In genomic region chr7:82119266-82119665, GRCm38 (mm10) we compare ENCODE assay signal across 8 mouse cellular contexts. TPM values are rescaled to one million over a fixed set of nuclear protein-coding genes. Genes with fewer than 3 reads are reported as not detected.
DNase-seq lines count a peak whose midpoint lies in the region; ATAC-seq lines count a peak whose summit lies in the region.

No protein-coding gene starts in this region.

- no peak overlapping the region for H3K4me2 ChIP-seq in liver, embryonic 12.5 days
- no peak overlapping the region for H3K4me2 ChIP-seq in stomach, embryonic 15.5 days

- ATAC-seq in liver, embryonic 12.5 days = no peak
- peak; percentile 50; the same call in 1 of the 2 replicates for ATAC-seq in stomach, embryonic 15.5 days (ENCODE audit: insufficient read depth, low FRiP score, low read depth)

- H3K4me3 ChIP-seq in liver, embryonic 12.5 days = no peak overlapping the region
- H3K4me3 ChIP-seq in limb, embryonic 10.5 days = no peak overlapping the region
- H3K4me3 ChIP-seq in stomach, embryonic 15.5 days (replicated peaks) = no peak overlapping the region

- peak; percentile 63 for DNase-seq in liver
- DNase-seq in cerebellum, postnatal 4 days (ENCODE audit: low spot score in 2 of 2) = peak; percentile 76 to 85
- peak; percentile 36 to 40 for DNase-seq in gastrocnemius, adult 8-10 months (ENCODE audit: low spot score in 2 of 2)
- peak; percentile 79 for DNase-seq in kidney, adult 9 months
- DNase-seq in limb, embryonic 10.5 days (ENCODE audit: low spot score) = peak; percentile 80
- peak; percentile 76 for DNase-seq in naive thymus-derived CD4-positive, alpha-beta T cell, adult 2 months (ENCODE audit: low read depth)

- H3K27ac ChIP-seq in liver, embryonic 12.5 days = no peak overlapping the region
- no peak overlapping the region for H3K27ac ChIP-seq in limb, embryonic 10.5 days
- H3K27ac ChIP-seq in stomach, embryonic 15.5 days = no peak overlapping the region

- H3K27me3 ChIP-seq in liver, embryonic 12.5 days (replicated peaks) = no peaks in the 10 kb centered on the region
- 0 out of 2 replicates have a peak, but pooled peaks cover 3% of the 10 kb centered on the region for H3K27me3 ChIP-seq in limb, embryonic 10.5 days (ENCODE audit: low read depth, poor library complexity, severe bottlenecking)
- H3K27me3 ChIP-seq in stomach, embryonic 15.5 days (replicated peaks) = no peaks in the 10 kb centered on the region

- 10% methylated on average over 2 of the region's 2 CpGs for WGBS in liver, embryonic 12.5 days (ENCODE audit: insufficient replicate concordance)
- 20% methylated on average over 2 of the region's 2 CpGs for WGBS in limb, embryonic 10.5 days
- 6% methylated on average over 2 of the region's 2 CpGs for WGBS in stomach, embryonic 15.5 days

- H3K9ac ChIP-seq in liver, embryonic 12.5 days = no peak overlapping the region
- no peak overlapping the region for H3K9ac ChIP-seq in stomach, embryonic 15.5 days

- no peaks in the 10 kb centered on the region for H3K36me3 ChIP-seq in liver, embryonic 12.5 days
- no peaks in the 10 kb centered on the region for H3K36me3 ChIP-seq in limb, embryonic 10.5 days
- H3K36me3 ChIP-seq in stomach, embryonic 15.5 days = no peaks in the 10 kb centered on the region

- H3K9me3 ChIP-seq in liver, embryonic 12.5 days (replicated peaks) = no peaks in the 10 kb centered on the region
- no peaks in the 10 kb centered on the region for H3K9me3 ChIP-seq in limb, embryonic 10.5 days (replicated peaks)
- no peaks in the 10 kb centered on the region for H3K9me3 ChIP-seq in stomach, embryonic 15.5 days

- H3K4me1 ChIP-seq in liver, embryonic 12.5 days = no peaks in the 10 kb centered on the region
- H3K4me1 ChIP-seq in limb, embryonic 10.5 days = no peaks in the 10 kb centered on the region
- no peaks in the 10 kb centered on the region for H3K4me1 ChIP-seq in stomach, embryonic 15.5 days

RNA-seq across cellular contexts. Expression of gene Sh3gl3, which starts 54.4 kb away (rescaled TPM):
- polyA plus RNA-seq in liver, embryonic 12.5 days (2016; fragmentation: Nextera tagmentation; extraction: Ambion mirVana) = 1.3 and 1.4 TPM in 2 replicates
- under 1 TPM in 2 of 4 experiments, not detected in 2; 0.27 to 0.82 TPM for total RNA-seq in gastrocnemius, adult 8-10 months (2022)
- polyA plus RNA-seq in limb, embryonic 10.5 days (2016; fragmentation: Nextera tagmentation; extraction: Ambion mirVana) = 11.1 and 15.6 TPM in 2 replicates
- 10.2 and 11.3 TPM in 2 replicates for polyA plus RNA-seq in stomach, embryonic 15.5 days (2015; fragmentation: Nextera tagmentation; extraction: Ambion mirVana)
